In genomic region chr3:110344846-110345245, GRCm38 (mm10) we compare ENCODE assay signal across 11 mouse cellular contexts.
A peak's percentile ranks its signal among the peaks of the same experiment; 100 is the strongest.
DNase-seq lines count a peak whose midpoint lies in the region; ATAC-seq lines count a peak whose summit lies in the region.
"Had no signal": no experiment of that assay in that cellular context is flagged by ENCODE, and none has a peak within 500 bp of the region (broad histone marks: within the 10 kb centered on the region; RNA-seq: fewer than 3 reads in every experiment).

No protein-coding gene starts in this region.

- peaks cover 5% of the 10 kb centered on the region for H3K4me1 ChIP-seq in midbrain, embryonic 10.5 days
- no peaks in the 10 kb centered on the region for H3K4me1 ChIP-seq in midbrain, embryonic 16.5 days (ENCODE audit: control insufficient read depth, insufficient read depth, low read length)
- H3K4me1 ChIP-seq in embryonic facial prominence, embryonic 11.5 days (ENCODE audit: control insufficient read depth, insufficient read depth, low read length) = no peaks in the 10 kb centered on the region
- H3K4me1 ChIP-seq: forebrain, embryonic 13.5 days; neural tube, embryonic 12.5 days had no signal

- H3K9ac ChIP-seq in midbrain, embryonic 16.5 days (ENCODE audit: low read depth, low read length) = no peak overlapping the region
- no peak overlapping the region for H3K9ac ChIP-seq in embryonic facial prominence, embryonic 11.5 days (replicated peaks; ENCODE audit: low read length)
- H3K9ac ChIP-seq: forebrain, embryonic 13.5 days; neural tube, embryonic 12.5 days had no signal

- 66% methylated on average over 4 of the region's 4 CpGs for WGBS in midbrain, embryonic 10.5 days
- 55% methylated on average over 4 of the region's 4 CpGs for WGBS in midbrain, embryonic 16.5 days
- WGBS in embryonic facial prominence, embryonic 11.5 days = 49% methylated on average over 4 of the region's 4 CpGs

- H3K27ac ChIP-seq in midbrain, embryonic 10.5 days (replicated peaks) = no peak overlapping the region
- H3K27ac ChIP-seq in midbrain, embryonic 16.5 days (ENCODE audit: low read length) = no peak overlapping the region
- H3K27ac ChIP-seq in embryonic facial prominence, embryonic 11.5 days (replicated peaks; ENCODE audit: low read depth, low read length) = no peak overlapping the region
- H3K27ac ChIP-seq: forebrain, embryonic 13.5 days; neural tube, embryonic 12.5 days had no signal

- no peaks in the 10 kb centered on the region for H3K9me3 ChIP-seq in midbrain, embryonic 10.5 days (replicated peaks)
- H3K9me3 ChIP-seq in midbrain, embryonic 16.5 days (replicated peaks; ENCODE audit: control insufficient read depth, low read length, poor library complexity, severe bottlenecking) = no peaks in the 10 kb centered on the region
- H3K9me3 ChIP-seq in embryonic facial prominence, embryonic 11.5 days (replicated peaks; ENCODE audit: control insufficient read depth, low read length) = no peaks in the 10 kb centered on the region
- H3K9me3 ChIP-seq: forebrain, embryonic 13.5 days; neural tube, embryonic 12.5 days had no signal

- no peak overlapping the region for H3K4me3 ChIP-seq in midbrain, embryonic 10.5 days
- H3K4me3 ChIP-seq in midbrain, embryonic 16.5 days (ENCODE audit: low read depth, low read length) = no peak overlapping the region
- no peak overlapping the region for H3K4me3 ChIP-seq in embryonic facial prominence, embryonic 11.5 days (ENCODE audit: low read depth, low read length)
- H3K4me3 ChIP-seq: forebrain, embryonic 13.5 days; neural tube, embryonic 12.5 days had no signal

- peak; percentile 23 for DNase-seq in midbrain, embryonic 10.5 days (ENCODE audit: low spot score)
- peak; percentile 31 to 41 for DNase-seq in cerebellum, adult 18-20 months
- peak; percentile 44 for DNase-seq in embryonic facial prominence, embryonic 11.5 days (ENCODE audit: low spot score)
- DNase-seq in testis, postnatal 10 days (ENCODE audit: low spot score) = peak; percentile 41
- DNase-seq in liver = no peak
- no peak for DNase-seq in ovary, postnatal 36 days (ENCODE audit: low spot score)
- DNase-seq: kidney, postnatal 25 days had no signal

- H3K4me2 ChIP-seq in midbrain, embryonic 16.5 days (ENCODE audit: low read length) = no peak overlapping the region
- H3K4me2 ChIP-seq in embryonic facial prominence, embryonic 11.5 days (ENCODE audit: low read depth, low read length) = no peak overlapping the region
- H3K4me2 ChIP-seq: forebrain, embryonic 13.5 days; neural tube, embryonic 12.5 days had no signal

- H3K27me3 ChIP-seq in midbrain, embryonic 10.5 days (ENCODE audit: low read depth, poor library complexity, severe bottlenecking) = no peaks in the 10 kb centered on the region
- no peaks in the 10 kb centered on the region for H3K27me3 ChIP-seq in midbrain, embryonic 16.5 days (ENCODE audit: control insufficient read depth, insufficient read depth, low read depth, low read length)
- no peaks in the 10 kb centered on the region for H3K27me3 ChIP-seq in embryonic facial prominence, embryonic 11.5 days (ENCODE audit: control insufficient read depth, insufficient read depth, low read length)
- H3K27me3 ChIP-seq: CH12.LX; forebrain, embryonic 13.5 days; neural tube, embryonic 12.5 days had no signal

- no peaks in the 10 kb centered on the region for H3K36me3 ChIP-seq in midbrain, embryonic 10.5 days
- H3K36me3 ChIP-seq in midbrain, embryonic 16.5 days (ENCODE audit: control insufficient read depth, insufficient read depth, low read length) = no peaks in the 10 kb centered on the region
- no peaks in the 10 kb centered on the region for H3K36me3 ChIP-seq in embryonic facial prominence, embryonic 11.5 days (replicated peaks; ENCODE audit: control insufficient read depth, insufficient read depth, low read depth, low read length)
- H3K36me3 ChIP-seq: neural tube, embryonic 12.5 days had no signal

- ATAC-seq in midbrain, embryonic 16.5 days = no peak
- no peak for ATAC-seq in embryonic facial prominence, embryonic 11.5 days (replicated peaks; ENCODE audit: insufficient number of reproducible peaks, low FRiP score, low TSS enrichment, low read depth)
- ATAC-seq: forebrain, embryonic 13.5 days had no signal

Comparison
In these comparisons a context has a peak if more than half of its experiments do, and no peak if none do; other contexts are left out.
1. DNase-seq: peak in midbrain, embryonic 10.5 days (single experiment), cerebellum, adult 18-20 months (2 of 2), embryonic facial prominence, embryonic 11.5 days (single experiment) and testis, postnatal 10 days (single experiment); none in liver (single experiment) and ovary, postnatal 36 days (single experiment).